15 mouse cellular contexts compared by ENCODE assay signal in genomic region chr11:89996856-89997255, GRCm38 (mm10). TPM values are rescaled to one million over a fixed set of nuclear protein-coding genes. Genes with fewer than 3 reads are reported as not detected.
DNase-seq lines count a peak whose midpoint lies in the region; ATAC-seq and TF ChIP-seq lines count a peak whose summit lies in the region.
"Had no signal": no experiment of that assay in that cellular context is flagged by ENCODE, and none has a peak within 500 bp of the region (broad histone marks: within the 10 kb centered on the region; RNA-seq: fewer than 3 reads in every experiment).

No protein-coding gene starts in this region.

- no peak for TF ChIP-seq EP300 in lung, postnatal 0 days (IDR thresholded peaks at IDR 0.05)

- no peak overlapping the region for H3K9ac ChIP-seq in liver, embryonic 13.5 days
- H3K9ac ChIP-seq in liver, embryonic 11.5 days (ENCODE audit: low read depth, low read length) = no peak overlapping the region
- H3K9ac ChIP-seq in lung, postnatal 0 days (replicated peaks; ENCODE audit: low read depth) = no peak overlapping the region
- no peak overlapping the region for H3K9ac ChIP-seq in forebrain, embryonic 13.5 days
- H3K9ac ChIP-seq: neural tube, embryonic 13.5 days had no signal

- no peak overlapping the region for H3K4me3 ChIP-seq in liver, embryonic 13.5 days (replicated peaks)
- H3K4me3 ChIP-seq in liver, embryonic 11.5 days (ENCODE audit: low read depth, low read length) = no peak overlapping the region
- no peak overlapping the region for H3K4me3 ChIP-seq in lung, postnatal 0 days (ENCODE audit: low read depth, low read length)
- no peak overlapping the region for H3K4me3 ChIP-seq in forebrain, embryonic 13.5 days
- H3K4me3 ChIP-seq: megakaryocyte, embryonic 14.5 days; neural tube, embryonic 13.5 days had no signal

- H3K4me2 ChIP-seq in liver, embryonic 13.5 days = no peak overlapping the region
- no peak overlapping the region for H3K4me2 ChIP-seq in liver, embryonic 11.5 days
- no peak overlapping the region for H3K4me2 ChIP-seq in lung, postnatal 0 days (replicated peaks; ENCODE audit: low read depth, low read length)
- H3K4me2 ChIP-seq in forebrain, embryonic 13.5 days = no peak overlapping the region
- H3K4me2 ChIP-seq: neural tube, embryonic 13.5 days had no signal

- H3K27ac ChIP-seq in liver, embryonic 13.5 days = no peak overlapping the region
- no peak overlapping the region for H3K27ac ChIP-seq in liver, embryonic 11.5 days (ENCODE audit: low read depth, low read length)
- H3K27ac ChIP-seq in lung, postnatal 0 days (ENCODE audit: low read length) = no peak overlapping the region
- no peak overlapping the region for H3K27ac ChIP-seq in forebrain, embryonic 13.5 days
- H3K27ac ChIP-seq: neural tube, embryonic 13.5 days had no signal

- no peaks in the 10 kb centered on the region for H3K9me3 ChIP-seq in liver, embryonic 13.5 days (replicated peaks)
- no peaks in the 10 kb centered on the region for H3K9me3 ChIP-seq in liver, embryonic 11.5 days (ENCODE audit: control insufficient read depth, low read length)
- H3K9me3 ChIP-seq in lung, postnatal 0 days (ENCODE audit: low read length) = no peaks in the 10 kb centered on the region
- no peaks in the 10 kb centered on the region for H3K9me3 ChIP-seq in forebrain, embryonic 13.5 days (replicated peaks)
- H3K9me3 ChIP-seq: megakaryocyte, embryonic 14.5 days; neural tube, embryonic 13.5 days had no signal

- 0 out of 2 replicates have a peak, but pooled peaks have one; percentile 14 for ATAC-seq in liver, embryonic 13.5 days (ENCODE audit: low read depth)
- ATAC-seq in liver, embryonic 11.5 days (replicated peaks; ENCODE audit: low FRiP score) = no peak
- ATAC-seq in lung, postnatal 0 days = peak; percentile 84
- ATAC-seq in forebrain, embryonic 13.5 days = no peak
- ATAC-seq: activated CD4-positive, CD25-positive, alpha-beta regulatory T cell, adult 4 months; CD4-positive, CD25-positive, alpha-beta regulatory T cell, adult 4 months had no signal

- 80% methylated on average over 7 of the region's 7 CpGs for WGBS in liver, embryonic 13.5 days (ENCODE audit: insufficient replicate concordance)
- WGBS in liver, embryonic 11.5 days = 88% methylated on average over 7 of the region's 7 CpGs
- 60% methylated on average over 7 of the region's 7 CpGs for WGBS in lung, postnatal 0 days
- 93% methylated on average over 7 of the region's 7 CpGs for WGBS in forebrain, embryonic 13.5 days

- H3K36me3 ChIP-seq in liver, embryonic 13.5 days = no peaks in the 10 kb centered on the region
- no peaks in the 10 kb centered on the region for H3K36me3 ChIP-seq in liver, embryonic 11.5 days (ENCODE audit: control insufficient read depth, insufficient read depth, low read length)
- H3K36me3 ChIP-seq in lung, postnatal 0 days (ENCODE audit: insufficient read depth, low read length) = no peaks in the 10 kb centered on the region
- no peaks in the 10 kb centered on the region for H3K36me3 ChIP-seq in forebrain, embryonic 13.5 days (ENCODE audit: poor library complexity, severe bottlenecking)
- H3K36me3 ChIP-seq: neural tube, embryonic 13.5 days had no signal

- H3K27me3 ChIP-seq in liver, embryonic 13.5 days = no peaks in the 10 kb centered on the region
- no peaks in the 10 kb centered on the region for H3K27me3 ChIP-seq in liver, embryonic 11.5 days (replicated peaks; ENCODE audit: control insufficient read depth, insufficient read depth, low read length)
- H3K27me3 ChIP-seq in lung, postnatal 0 days (replicated peaks; ENCODE audit: insufficient read depth, low read length) = no peaks in the 10 kb centered on the region
- H3K27me3 ChIP-seq in forebrain, embryonic 13.5 days = no peaks in the 10 kb centered on the region
- H3K27me3 ChIP-seq: megakaryocyte, embryonic 14.5 days; neural tube, embryonic 13.5 days had no signal

- peaks cover 18% of the 10 kb centered on the region for H3K4me1 ChIP-seq in liver, embryonic 13.5 days (replicated peaks)
- H3K4me1 ChIP-seq in liver, embryonic 11.5 days (replicated peaks; ENCODE audit: control insufficient read depth, insufficient read depth, low read length) = peaks cover 2% of the 10 kb centered on the region; the same call in 1 of the 2 replicates
- H3K4me1 ChIP-seq in lung, postnatal 0 days (ENCODE audit: insufficient read depth, low read depth, low read length) = peaks cover 7% of the 10 kb centered on the region; the same call in 1 of the 2 replicates
- peaks cover 7% of the 10 kb centered on the region; the same call in 1 of the 2 replicates for H3K4me1 ChIP-seq in forebrain, embryonic 13.5 days

- no peak for TF ChIP-seq CTCF in lung, postnatal 0 days (IDR thresholded peaks at IDR 0.05)

- DNase-seq in liver, embryonic 13.5 days = no peak
- no peak for DNase-seq in liver, embryonic 11.5 days (ENCODE audit: low spot score)
- DNase-seq in kidney, adult 9 months = peak; percentile 76
- peak; percentile 84 for DNase-seq in lung, postnatal 0 days (ENCODE audit: low spot score)
- peak; percentile 42 for DNase-seq in yolk sac, embryonic 10.5 days (ENCODE audit: low spot score)
- no peak for DNase-seq in gastrocnemius, postnatal 25 days
- DNase-seq: adrenal gland, postnatal 36 days; cerebellum, postnatal 36 days; heart, postnatal 14 days; retina, postnatal 1 day had no signal

RNA-seq across cellular contexts. Expression of gene Pctp, which starts 5.8 kb away (rescaled TPM):
- 10.9 and 12.4 TPM in 2 replicates for polyA plus RNA-seq in liver, embryonic 13.5 days (2015; fragmentation: Nextera tagmentation; extraction: Ambion mirVana)
- polyA plus RNA-seq in liver, embryonic 11.5 days (2014; fragmentation: Nextera tagmentation; extraction: Ambion mirVana) = 13.9 and 14.5 TPM in 2 replicates
- 11.0 and 11.5 TPM in 2 replicates for polyA plus RNA-seq in lung, postnatal 0 days (2015; fragmentation: Nextera tagmentation; extraction: Ambion mirVana)
- polyA plus RNA-seq in forebrain, embryonic 13.5 days (2015; fragmentation: Nextera tagmentation; extraction: Ambion mirVana) = 2.6 TPM in 2 replicates
- 1 to 10 TPM; 2.2 to 2.9 TPM for total RNA-seq in gastrocnemius, postnatal 25 days (2021)

RNA-seq across cellular contexts. Expression of gene Tmem100, which starts 33.3 kb away (rescaled TPM):
- 0.33 and 0.61 TPM in 2 replicates for polyA plus RNA-seq in liver, embryonic 13.5 days (2015; fragmentation: Nextera tagmentation; extraction: Ambion mirVana)
- 1.3 and 1.5 TPM in 2 replicates for polyA plus RNA-seq in liver, embryonic 11.5 days (2014; fragmentation: Nextera tagmentation; extraction: Ambion mirVana)
- 266 and 283 TPM in 2 replicates for polyA plus RNA-seq in lung, postnatal 0 days (2015; fragmentation: Nextera tagmentation; extraction: Ambion mirVana)
- polyA plus RNA-seq in forebrain, embryonic 13.5 days (2015; fragmentation: Nextera tagmentation; extraction: Ambion mirVana) = 4.8 and 5.0 TPM in 2 replicates
- 10 to 100 TPM in 1 of 2 experiments, 1 to 10 TPM in 1; 6.9 to 15.7 TPM for total RNA-seq in gastrocnemius, postnatal 25 days (2021)
- polyA plus RNA-seq: activated CD4-positive, CD25-positive, alpha-beta regulatory T cell, adult 4 months; CD4-positive, CD25-positive, alpha-beta regulatory T cell, adult 4 months had no signal

Comparison
In these comparisons a context has a peak if more than half of its experiments do, and no peak if none do; other contexts are left out.
1. ATAC-seq: peak in liver, embryonic 13.5 days (single experiment) and lung, postnatal 0 days (single experiment); none in liver, embryonic 11.5 days (single experiment) and forebrain, embryonic 13.5 days (single experiment).
2. DNase-seq: peak in kidney, adult 9 months (single experiment), lung, postnatal 0 days (single experiment) and yolk sac, embryonic 10.5 days (single experiment); none in liver, embryonic 13.5 days (single experiment), liver, embryonic 11.5 days (single experiment) and gastrocnemius, postnatal 25 days (single experiment).
3. RNA of gene Tmem100, which starts 33.3 kb away (polyA plus RNA-seq): 266 to 283 TPM in lung, postnatal 0 days; 4.8 to 5.0 TPM in forebrain, embryonic 13.5 days, 1.3 to 1.5 TPM in liver, embryonic 11.5 days and 0.33 to 0.61 TPM in liver, embryonic 13.5 days; every median in the first group is over 10 times any median in the second.